Comparison of ENCODE assay signal across 23 mouse cellular contexts in the genomic region with DNA sequence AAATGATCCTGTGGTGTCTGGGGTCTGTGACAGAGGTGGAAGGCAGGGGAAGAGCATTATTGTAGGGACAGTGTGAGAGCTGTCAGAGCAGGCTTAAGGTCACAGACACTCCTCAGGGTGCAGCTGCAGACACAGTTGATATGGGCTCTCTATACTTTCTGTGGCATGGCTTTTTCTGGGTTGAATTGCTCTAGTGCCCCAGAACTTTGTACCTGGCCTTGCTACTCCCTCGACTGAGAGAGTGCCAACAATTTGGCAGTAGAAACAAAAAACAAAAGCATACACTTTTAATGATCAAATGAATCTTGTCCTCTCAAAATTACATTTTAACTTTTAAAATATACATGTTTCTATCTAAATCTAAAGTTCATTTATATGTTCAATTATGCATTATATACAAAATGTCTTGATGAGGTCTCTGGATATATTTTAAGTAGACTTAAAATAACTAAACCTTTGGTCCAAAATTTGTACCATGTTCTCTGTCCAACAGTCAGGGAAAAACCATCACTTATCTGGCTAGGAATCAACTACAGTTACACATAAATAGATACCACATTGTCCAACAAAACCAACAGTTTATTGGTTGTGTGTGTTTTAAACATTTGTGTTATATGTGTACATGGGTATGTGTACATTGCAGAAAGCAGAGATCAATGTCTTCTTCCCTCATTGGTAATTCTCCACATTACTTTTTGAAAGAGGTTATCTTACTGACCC.
A peak's percentile ranks its signal among the peaks of the same experiment; 100 is the strongest.
DNase-seq lines count a peak whose midpoint lies in the region; ATAC-seq and TF ChIP-seq lines count a peak whose summit lies in the region.
"Had no signal": no experiment of that assay in that cellular context is flagged by ENCODE, and none has a peak within 500 bp of the region (broad histone marks: within the 10 kb centered on the region; RNA-seq: fewer than 3 reads in every experiment).

No protein-coding gene starts in this region.

- no peak overlapping the region for H3K27ac ChIP-seq in kidney, embryonic 16.5 days (ENCODE audit: low read length)
- no peak overlapping the region for H3K27ac ChIP-seq in kidney, embryonic 14.5 days (ENCODE audit: low read depth, low read length)
- H3K27ac ChIP-seq in left cerebral cortex, adult 2 months = peak overlapping the region; percentile 53
- H3K27ac ChIP-seq: embryonic facial prominence, embryonic 12.5 days; embryonic facial prominence, embryonic 15.5 days; gastrocnemius, adult 2 months; hindbrain, embryonic 12.5 days had no signal

- H3K9ac ChIP-seq in kidney, embryonic 16.5 days (replicated peaks; ENCODE audit: low read length) = no peak overlapping the region
- no peak overlapping the region for H3K9ac ChIP-seq in kidney, embryonic 14.5 days (ENCODE audit: low read depth, low read length)
- H3K9ac ChIP-seq: embryonic facial prominence, embryonic 12.5 days; embryonic facial prominence, embryonic 15.5 days; forebrain, postnatal 0 days; hindbrain, embryonic 12.5 days had no signal

- H3K27me3 ChIP-seq in kidney, embryonic 16.5 days (ENCODE audit: insufficient read depth, low read length) = no peaks in the 10 kb centered on the region
- H3K27me3 ChIP-seq in kidney, embryonic 14.5 days (ENCODE audit: control insufficient read depth, insufficient read depth, low read length) = no peaks in the 10 kb centered on the region
- H3K27me3 ChIP-seq: embryonic facial prominence, embryonic 12.5 days; embryonic facial prominence, embryonic 15.5 days; hindbrain, embryonic 12.5 days had no signal

- no peak overlapping the region for H3K4me3 ChIP-seq in kidney, embryonic 16.5 days (ENCODE audit: low read length)
- no peak overlapping the region for H3K4me3 ChIP-seq in kidney, embryonic 14.5 days (ENCODE audit: low read length)
- H3K4me3 ChIP-seq in left cerebral cortex, adult 2 months = no peak overlapping the region
- H3K4me3 ChIP-seq: embryonic facial prominence, embryonic 12.5 days; embryonic facial prominence, embryonic 15.5 days; gastrocnemius, adult 2 months; hindbrain, embryonic 12.5 days had no signal

- no peak overlapping the region for H3K4me2 ChIP-seq in kidney, embryonic 16.5 days (replicated peaks; ENCODE audit: low read depth, low read length)
- no peak overlapping the region for H3K4me2 ChIP-seq in kidney, embryonic 14.5 days (replicated peaks; ENCODE audit: low read depth, low read length)
- H3K4me2 ChIP-seq: embryonic facial prominence, embryonic 12.5 days; embryonic facial prominence, embryonic 15.5 days; heart, embryonic 11.5 days; hindbrain, embryonic 12.5 days had no signal

- no peaks in the 10 kb centered on the region for H3K4me1 ChIP-seq in kidney, embryonic 16.5 days (ENCODE audit: insufficient read depth, low read length)
- no peaks in the 10 kb centered on the region for H3K4me1 ChIP-seq in kidney, embryonic 14.5 days (ENCODE audit: control insufficient read depth, insufficient read depth, low read length)
- H3K4me1 ChIP-seq: embryonic facial prominence, embryonic 12.5 days; embryonic facial prominence, embryonic 15.5 days; hindbrain, embryonic 12.5 days had no signal

- intact Hi-C loops in left cerebral cortex, adult 2 months (cut with DNase I) = no loop called here
- intact Hi-C loops in left cerebral cortex, postnatal 10 days (cut with DNase I) = loop anchor here (10.0 kb wide), 1 partner anchor 431 kb away; no protein-coding TSS in a partner anchor

- 67% methylated on average over 1 of the region's 1 CpGs for WGBS in kidney, embryonic 16.5 days
- 52% methylated on average over 1 of the region's 1 CpGs for WGBS in kidney, embryonic 14.5 days

- H3K9me3 ChIP-seq in kidney, embryonic 16.5 days (ENCODE audit: low read length) = no peaks in the 10 kb centered on the region
- no peaks in the 10 kb centered on the region for H3K9me3 ChIP-seq in kidney, embryonic 14.5 days (ENCODE audit: control insufficient read depth, low read length)
- H3K9me3 ChIP-seq: embryonic facial prominence, embryonic 12.5 days; embryonic facial prominence, embryonic 15.5 days; hindbrain, embryonic 12.5 days had no signal

- TF ChIP-seq CTCF in left cerebral cortex, adult 2 months (IDR thresholded peaks at IDR 0.05) = no peak

- ATAC-seq in kidney, embryonic 16.5 days (ENCODE audit: low FRiP score, low TSS enrichment) = no peak
- ATAC-seq in kidney, embryonic 14.5 days (ENCODE audit: low FRiP score, low TSS enrichment) = no peak
- ATAC-seq: activated CD4-positive, CD25-positive, alpha-beta regulatory T cell, adult 4 months; forebrain, embryonic 14.5 days; forebrain, postnatal 0 days had no signal

- no peaks in the 10 kb centered on the region for H3K36me3 ChIP-seq in kidney, embryonic 16.5 days (ENCODE audit: insufficient read depth, low read length)
- H3K36me3 ChIP-seq in kidney, embryonic 14.5 days (ENCODE audit: control insufficient read depth, insufficient read depth, low read length) = no peaks in the 10 kb centered on the region
- H3K36me3 ChIP-seq: embryonic facial prominence, embryonic 12.5 days; embryonic facial prominence, embryonic 15.5 days; hindbrain, embryonic 12.5 days had no signal

- DNase-seq in kidney, adult 11 months = peak; percentile 32
- DNase-seq in kidney, adult 8-10 months = peak; percentile 30 to 52
- DNase-seq in left cerebral cortex, adult 2 months (ENCODE audit: extremely low spot score in 1 of 2, low spot score in 2 of 2) = no peak
- DNase-seq in left cerebral cortex, postnatal 10 days (ENCODE audit: extremely low spot score in 1 of 2, low spot score in 2 of 2) = no peak
- peak; percentile 36 to 40 for DNase-seq in kidney, postnatal 36 days
- DNase-seq in cerebellum, adult 18-20 months = no peak
- DNase-seq: adrenal gland, adult 8-10 months; adrenal gland, postnatal 25 days; cerebellum, adult 11-12 months; cerebellum, adult 9-10 months; cerebellum, postnatal 14 days; forebrain, postnatal 0 days; gastrocnemius, postnatal 14 days; heart, adult 11 months had no signal

Comparison
In these comparisons a context has a peak if more than half of its experiments do, and no peak if none do; other contexts are left out.
1. DNase-seq: peak in kidney, adult 11 months (single experiment), kidney, adult 8-10 months (2 of 2) and kidney, postnatal 36 days (2 of 2); none in left cerebral cortex, adult 2 months (0 of 2), left cerebral cortex, postnatal 10 days (0 of 2) and cerebellum, adult 18-20 months (0 of 2).